ENCODE assay signal across 27 mouse cellular contexts in genomic region chr16:38179150-38179549, GRCm38 (mm10).
"Had no signal": no experiment of that assay in that cellular context is flagged by ENCODE, and none has a peak within 500 bp of the region (broad histone marks: within the 10 kb centered on the region; RNA-seq: fewer than 3 reads in every experiment).

No protein-coding gene starts in this region.

- H3K4me1 ChIP-seq: hindbrain, embryonic 10.5 days; hindbrain, embryonic 12.5 days; limb, embryonic 10.5 days; limb, embryonic 12.5 days; liver, embryonic 13.5 days; liver, embryonic 15.5 days had no signal

- ATAC-seq: hindbrain, embryonic 16.5 days; inflammation-experienced regulatory T-cells, adult 6 months; intestine, embryonic 15.5 days; intestine, postnatal 0 days had no signal

- H3K9me3 ChIP-seq: heart, embryonic 13.5 days; heart, embryonic 15.5 days; hindbrain, embryonic 10.5 days; hindbrain, embryonic 12.5 days; intestine, embryonic 15.5 days; limb, embryonic 10.5 days; limb, embryonic 12.5 days; liver, embryonic 13.5 days; liver, embryonic 15.5 days had no signal

- H3K4me3 ChIP-seq: gastrocnemius, adult 2 months; heart, adult 2 months; heart, embryonic 13.5 days; heart, embryonic 15.5 days; hindbrain, embryonic 10.5 days; hindbrain, embryonic 12.5 days; intestine, embryonic 15.5 days; layer of hippocampus, adult 2 months; left cerebral cortex, adult 2 months; limb, embryonic 10.5 days; limb, embryonic 12.5 days; liver, embryonic 13.5 days; liver, embryonic 15.5 days had no signal

- DNase-seq: gastrocnemius, adult 2 months; gastrocnemius, postnatal 10 days; gastrocnemius, postnatal 25 days; heart, adult 2 months; heart, postnatal 14 days; heart, postnatal 4 days; kidney, adult 18-20 months; kidney, postnatal 25 days; kidney, postnatal 4 days; liver; liver, embryonic 13.5 days had no signal

- H3K4me2 ChIP-seq: heart, embryonic 11.5 days; heart, embryonic 13.5 days; heart, embryonic 15.5 days; hindbrain, embryonic 12.5 days; hindbrain, embryonic 14.5 days; intestine, embryonic 15.5 days; limb, embryonic 12.5 days; liver, embryonic 13.5 days; liver, embryonic 15.5 days had no signal

- H3K27me3 ChIP-seq: heart, embryonic 13.5 days; heart, embryonic 15.5 days; hindbrain, embryonic 12.5 days; intestine, embryonic 15.5 days; limb, embryonic 12.5 days; liver, embryonic 13.5 days; liver, embryonic 15.5 days had no signal

- H3K9ac ChIP-seq: heart, embryonic 13.5 days; heart, embryonic 15.5 days; hindbrain, embryonic 12.5 days; hindbrain, embryonic 14.5 days; intestine, embryonic 15.5 days; limb, embryonic 12.5 days; liver, embryonic 13.5 days; liver, embryonic 15.5 days had no signal

- H3K36me3 ChIP-seq: heart, embryonic 15.5 days; intestine, embryonic 15.5 days had no signal

- H3K27ac ChIP-seq: gastrocnemius, adult 2 months; heart, adult 2 months; heart, embryonic 13.5 days; heart, embryonic 15.5 days; hindbrain, embryonic 10.5 days; hindbrain, embryonic 12.5 days; hindbrain, embryonic 14.5 days; intestine, embryonic 15.5 days; kidney, postnatal 0 days; layer of hippocampus, adult 2 months; left cerebral cortex, adult 2 months; limb, embryonic 10.5 days; limb, embryonic 12.5 days; liver, embryonic 13.5 days; liver, embryonic 15.5 days had no signal
